Mouse (Mus musculus) heart, embryonic 12.5 days (tissue): ENCODE results near the gene Trak2. TPM values are rescaled to one million over a fixed set of nuclear protein-coding genes. Genes with fewer than 3 reads are reported as not detected.
A peak's percentile ranks its signal among the peaks of the same experiment; 100 is the strongest.

Experiments used
- ATAC-seq: fragments of 200-750 bp; cut with Nextera tagmentation; 2 replicates; pipeline ENCODE4 v1.8.0; 2017; ENCODE audit warnings: moderate TSS enrichment, moderate library complexity; ENCODE audit not compliant: insufficient number of reproducible peaks, low FRiP score
- H3K27ac ChIP-seq: fragments of 300-500 bp; sonication (generic); 2 replicates; pipeline ENCODE4 v1.5.1; 2016; ENCODE audit warnings: mild to moderate bottlenecking, moderate library complexity; ENCODE audit not compliant: poor library complexity, severe bottlenecking
- H3K27me3 ChIP-seq: fragments of 300-500 bp; sonication (generic); replicated peaks from 2 replicates; pipeline ENCODE4 v1.6.1; 2016; ENCODE audit warnings: mild to moderate bottlenecking, moderate library complexity
- H3K36me3 ChIP-seq: fragments of 300-500 bp; sonication (generic); 2 replicates; pipeline ENCODE4 v1.6.1; 2016; ENCODE audit warnings: mild to moderate bottlenecking, moderate library complexity
- H3K4me1 ChIP-seq: fragments of 300-500 bp; sonication (generic); replicated peaks from 2 replicates; pipeline ENCODE4 v1.6.1; 2016; ENCODE audit warnings: mild to moderate bottlenecking
- H3K4me2 ChIP-seq: fragments of 300-500 bp; sonication (generic); 2 replicates; pipeline ENCODE4 v1.6.1; 2016; ENCODE audit warnings: mild to moderate bottlenecking, moderate library complexity
- H3K4me3 ChIP-seq: fragments of 300-500 bp; sonication (generic); 2 replicates; pipeline ENCODE4 v1.5.1; 2016; ENCODE audit warnings: mild to moderate bottlenecking
- H3K9ac ChIP-seq: fragments of 300-500 bp; sonication (generic); 2 replicates; pipeline ENCODE4 v1.6.1; 2016; ENCODE audit warnings: mild to moderate bottlenecking, moderate library complexity
- H3K9me3 ChIP-seq: fragments of 300-500 bp; sonication (generic); replicated peaks from 2 replicates; pipeline ENCODE4 v1.6.1; 2016; ENCODE audit warnings: mild to moderate bottlenecking, moderate library complexity
- WGBS: fragments of 180-500 bp; shearing (Covaris S2); methylation state at CpG from one replicate; pipeline ENCODE4 v1.1.7; 2016; 5-methylcytosine and 5-hydroxymethylcytosine counted together
- polyA plus RNA-seq: library from polyadenylated mRNA; unstranded; fragments of >200 nt; fragmentation: Nextera tagmentation; extraction: Ambion mirVana; gene quantifications from 2 replicates; pipeline ENCODE4 v1.2.1, GENCODE M21; 2016

Gene Trak2
- polyA plus RNA-seq = 44.7 and 47.8 TPM in 2 replicates

GRCm38 (mm10) chr1:58973366-58974221, at the start of gene Trak2, which contains the start of gene Stradb:
Gene Trak2 (minus strand): TSS chr1:58973430.
Gene Stradb (plus strand): TSS chr1:58973522.
- H3K27me3 ChIP-seq = no peaks in the 10 kb centered on the region
- peak within 1 kb of the TSS; percentile 87 for H3K9ac ChIP-seq
- H3K4me3 ChIP-seq = peak within 1 kb of the TSS; percentile 88
- peak; percentile 95 for ATAC-seq
- H3K4me2 ChIP-seq = peak within 1 kb of the TSS; percentile 82
- peaks cover 31% of the 10 kb centered on the region for H3K4me1 ChIP-seq
- no peaks in the 10 kb centered on the region for H3K9me3 ChIP-seq
- peak within 1 kb of the TSS; percentile 85 for H3K27ac ChIP-seq
- no peaks in the 10 kb centered on the region for H3K36me3 ChIP-seq
- under 1% methylated on average over 69 of the region's 69 CpGs for WGBS

GRCm38 (mm10) chr1:59021556-59021955, 48.3 kb upstream of the Trak2 start:
- 75% methylated on average over 3 of the region's 3 CpGs for WGBS
- Histone ChIP-seq H3K4me1 (no peaks in the 10 kb centered on the region), H3K4me3 (no peak overlapping the region), H3K36me3 (no peaks in the 10 kb centered on the region), H3K27ac (no peak overlapping the region), H3K27me3 (0 out of 2 replicates have a peak, but pooled peaks cover 3% of the 10 kb centered on the region), H3K9me3 (peaks cover 4% of the 10 kb centered on the region; the same call in 1 of the 2 replicates), H3K9ac (no peak overlapping the region), H3K4me2 (no peak overlapping the region)
- ATAC-seq = no peak

GRCm38 (mm10) chr1:59009250-59009649, 36.0 kb upstream of the Trak2 start:
- WGBS = 29% methylated on average over 4 of the region's 4 CpGs
- Histone ChIP-seq H3K9me3 (no peaks in the 10 kb centered on the region), H3K27ac (no peak overlapping the region), H3K27me3 (no peaks in the 10 kb centered on the region), H3K4me3 (no peak overlapping the region), H3K4me2 (no peak overlapping the region), H3K4me1 (no peaks in the 10 kb centered on the region), H3K9ac (no peak overlapping the region), H3K36me3 (no peaks in the 10 kb centered on the region)
- ATAC-seq = no peak

- H3K4me2 ChIP-seq = no peak overlapping the region
- H3K4me3 ChIP-seq = no peak overlapping the region
- H3K27me3 ChIP-seq = no peaks in the 10 kb centered on the region
- H3K4me1 ChIP-seq = 0 out of 2 replicates have a peak, but pooled peaks cover 3% of the 10 kb centered on the region
- no peak overlapping the region for H3K9ac ChIP-seq
- peaks cover 24% of the 10 kb centered on the region for H3K36me3 ChIP-seq
- 87% methylated on average over 5 of the region's 5 CpGs for WGBS
- H3K27ac ChIP-seq = no peak overlapping the region
- no peak for ATAC-seq
- H3K9me3 ChIP-seq = no peaks in the 10 kb centered on the region
Observed at GRCm38 (mm10) chr1:58995313-58995712, 22.1 kb upstream of the Trak2 start.

GRCm38 (mm10) chr1:58993723-58994122, 20.5 kb upstream of the Trak2 start:
- Histone ChIP-seq H3K36me3 (peaks cover 27% of the 10 kb centered on the region), H3K9me3 (no peaks in the 10 kb centered on the region), H3K9ac (no peak overlapping the region), H3K4me2 (no peak overlapping the region), H3K4me3 (no peak overlapping the region), H3K27me3 (no peaks in the 10 kb centered on the region), H3K27ac (no peak overlapping the region), H3K4me1 (0 out of 2 replicates have a peak, but pooled peaks cover 3% of the 10 kb centered on the region)
- no peak for ATAC-seq
- WGBS = 22% methylated on average over 1 of the region's 1 CpGs

GRCm38 (mm10) chr1:58993144-58993543, 19.9 kb upstream of the Trak2 start:
- Histone ChIP-seq H3K9me3 (no peaks in the 10 kb centered on the region), H3K27me3 (no peaks in the 10 kb centered on the region), H3K27ac (no peak overlapping the region), H3K36me3 (peaks cover 27% of the 10 kb centered on the region), H3K4me2 (no peak overlapping the region), H3K9ac (no peak overlapping the region), H3K4me1 (0 out of 2 replicates have a peak, but pooled peaks cover 3% of the 10 kb centered on the region), H3K4me3 (no peak overlapping the region)
- WGBS = 86% methylated on average over 7 of the region's 7 CpGs
- ATAC-seq = 0 out of 2 replicates have a peak, but pooled peaks have one; percentile 71

GRCm38 (mm10) chr1:58984586-58984985, 11.4 kb upstream of the Trak2 start:
- no peak for ATAC-seq
- Histone ChIP-seq H3K9me3 (no peaks in the 10 kb centered on the region), H3K4me3 (no peak overlapping the region), H3K27me3 (no peaks in the 10 kb centered on the region), H3K9ac (no peak overlapping the region), H3K27ac (no peak overlapping the region), H3K36me3 (peaks cover 25% of the 10 kb centered on the region), H3K4me2 (no peak overlapping the region), H3K4me1 (no peaks in the 10 kb centered on the region)
- 81% methylated on average over 5 of the region's 5 CpGs for WGBS

- H3K9ac ChIP-seq = no peak overlapping the region
- H3K4me1 ChIP-seq = no peaks in the 10 kb centered on the region
- H3K27ac ChIP-seq = no peak overlapping the region
- 81% methylated on average over 3 of the region's 3 CpGs for WGBS
- no peaks in the 10 kb centered on the region for H3K9me3 ChIP-seq
- H3K27me3 ChIP-seq = no peaks in the 10 kb centered on the region
- ATAC-seq = no peak
- no peak overlapping the region for H3K4me3 ChIP-seq
- H3K4me2 ChIP-seq = no peak overlapping the region
- peaks cover 24% of the 10 kb centered on the region for H3K36me3 ChIP-seq
Observed at GRCm38 (mm10) chr1:58982276-58982675, 9.0 kb upstream of the Trak2 start.

GRCm38 (mm10) chr1:58972851-58973365, 322 bp downstream of the Trak2 start:
- Histone ChIP-seq H3K9ac (peak overlapping the region; percentile 87), H3K9me3 (no peaks in the 10 kb centered on the region), H3K27ac (peak overlapping the region; percentile 85), H3K36me3 (no peaks in the 10 kb centered on the region), H3K27me3 (no peaks in the 10 kb centered on the region), H3K4me1 (peaks cover 34% of the 10 kb centered on the region), H3K4me3 (peak overlapping the region; percentile 88), H3K4me2 (peak overlapping the region; percentile 82)
- under 1% methylated on average over 28 of the region's 28 CpGs for WGBS
- peak; percentile 10; the same call in 1 of the 2 replicates for ATAC-seq

GRCm38 (mm10) chr1:58971097-58971496, 2.1 kb downstream of the Trak2 start:
- peak overlapping the region; percentile 26 for H3K4me3 ChIP-seq
- H3K27ac ChIP-seq = no peak overlapping the region
- no peaks in the 10 kb centered on the region for H3K36me3 ChIP-seq
- H3K4me2 ChIP-seq = peak overlapping the region; percentile 61
- ATAC-seq = no peak
- H3K9me3 ChIP-seq = no peaks in the 10 kb centered on the region
- 71% methylated on average over 6 of the region's 6 CpGs for WGBS
- H3K4me1 ChIP-seq = peaks cover 42% of the 10 kb centered on the region
- no peak overlapping the region for H3K9ac ChIP-seq
- H3K27me3 ChIP-seq = no peaks in the 10 kb centered on the region

- Histone ChIP-seq H3K9me3 (no peaks in the 10 kb centered on the region), H3K27ac (peak overlapping the region; percentile 35; the same call in 1 of the 2 replicates), H3K4me2 (peak overlapping the region; percentile 61), H3K4me3 (peak overlapping the region; percentile 26), H3K9ac (peak overlapping the region; percentile 49), H3K36me3 (no peaks in the 10 kb centered on the region), H3K27me3 (no peaks in the 10 kb centered on the region), H3K4me1 (peaks cover 44% of the 10 kb centered on the region)
- WGBS = 28% methylated on average over 5 of the region's 5 CpGs
- no peak for ATAC-seq
Observed at GRCm38 (mm10) chr1:58970054-58970453, 3.2 kb downstream of the Trak2 start.
